Mouse (Mus musculus) midbrain, embryonic 15.5 days (tissue): ENCODE measurements at regions not wholly inside any gene's neighbourhood (a gene's known extent, or its start where the extent isn't known, plus 50 kb on each side); places are given as distances from the start of the nearest gene placed in this dataset.

Experiments
- ATAC-seq: fragments of 200-750 bp; cut with Nextera tagmentation; replicated peaks from 2 replicates; pipeline ENCODE4 v1.8.0; 2017; ENCODE audit warnings: moderate TSS enrichment
- H3K27ac ChIP-seq: fragments of 300-500 bp; sonication (generic); 2 replicates; pipeline ENCODE4 v1.5.1; 2015; ENCODE audit warnings: mild to moderate bottlenecking, inconsistent platforms
- H3K27me3 ChIP-seq: fragments of 300-500 bp; sonication (generic); replicated peaks from 2 replicates; pipeline ENCODE4 v1.6.1; 2015; ENCODE audit warnings: inconsistent platforms
- H3K36me3 ChIP-seq: fragments of 300-500 bp; sonication (generic); replicated peaks from 2 replicates; pipeline ENCODE4 v1.6.1; 2015; ENCODE audit warnings: inconsistent platforms
- H3K4me1 ChIP-seq: fragments of 300-500 bp; sonication (generic); 2 replicates; pipeline ENCODE4 v1.6.1; 2015; ENCODE audit warnings: inconsistent platforms
- H3K4me2 ChIP-seq: fragments of 300-500 bp; sonication (generic); 2 replicates; pipeline ENCODE4 v1.6.1; 2015; ENCODE audit warnings: inconsistent platforms, mild to moderate bottlenecking, moderate library complexity
- H3K4me3 ChIP-seq: fragments of 300-500 bp; sonication (generic); 2 replicates; pipeline ENCODE4 v1.5.1; 2015; ENCODE audit warnings: mild to moderate bottlenecking, inconsistent platforms
- H3K9ac ChIP-seq: fragments of 300-500 bp; sonication (generic); 2 replicates; pipeline ENCODE4 v1.6.1; 2015; ENCODE audit warnings: mild to moderate bottlenecking, inconsistent platforms
- H3K9me3 ChIP-seq: fragments of 300-500 bp; sonication (generic); 2 replicates; pipeline ENCODE4 v1.6.1; 2016; ENCODE audit warnings: inconsistent platforms
- WGBS: fragments of 180-500 bp; shearing (Covaris S2); methylation state at CpG from one replicate; pipeline ENCODE4 v1.1.7; 2015; ENCODE audit warnings: mixed read lengths; 5-methylcytosine and 5-hydroxymethylcytosine counted together

GRCm38 (mm10) chr9:17294327-17294726 is 793.2 kb upstream of the Fat3 start:
- ATAC-seq: no peak
- no peak overlapping the region for H3K4me3 ChIP-seq
- no peak overlapping the region for H3K9ac ChIP-seq
- no peaks in the 10 kb centered on the region for H3K9me3 ChIP-seq
- H3K27me3 ChIP-seq: no peaks in the 10 kb centered on the region
- no peak overlapping the region for H3K27ac ChIP-seq
- no peaks in the 10 kb centered on the region for H3K4me1 ChIP-seq
- no peaks in the 10 kb centered on the region for H3K36me3 ChIP-seq
- no peak overlapping the region for H3K4me2 ChIP-seq
- WGBS: 96% methylated on average over 1 of the region's 1 CpGs

DNA sequence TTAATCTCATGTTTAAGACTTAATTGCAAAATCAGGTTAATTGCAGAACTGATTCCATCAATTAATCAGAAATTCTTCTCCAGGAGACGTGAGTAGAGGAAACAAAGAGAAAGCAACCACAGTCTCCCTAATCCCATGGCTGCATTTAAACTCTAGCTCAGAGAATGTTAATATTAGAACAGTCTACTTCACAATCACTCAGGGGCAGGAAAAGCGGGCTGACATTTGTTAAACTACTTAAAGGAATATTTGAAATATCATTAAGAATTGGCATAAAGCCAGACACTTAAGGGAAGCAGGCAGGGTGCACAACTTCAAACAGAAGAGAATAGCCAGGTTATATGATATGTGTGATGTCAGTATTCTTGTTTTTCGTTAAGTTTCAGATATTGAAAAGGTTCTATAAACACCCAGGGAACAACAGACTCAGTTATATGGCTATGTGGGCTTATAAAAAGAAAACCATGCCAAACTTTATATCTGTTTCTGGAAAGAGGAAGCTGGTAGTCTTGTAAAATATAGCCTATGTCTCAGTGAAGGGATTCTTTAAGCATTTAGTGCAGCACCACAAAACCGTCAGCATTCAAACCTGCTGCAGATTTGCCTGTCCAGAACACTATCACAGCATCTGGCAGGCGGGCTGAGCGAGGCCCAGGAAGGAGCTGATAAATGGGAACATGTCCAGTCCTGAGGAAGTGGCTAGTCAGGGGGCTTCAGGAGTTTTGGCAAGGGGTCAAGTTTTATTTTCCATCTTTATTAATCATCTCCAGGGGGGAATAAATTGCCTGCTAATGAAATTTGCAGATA is 787.9 kb upstream of the Fat3 start:
- no peak overlapping the region for H3K4me3 ChIP-seq
- H3K27ac ChIP-seq: no peak overlapping the region
- ATAC-seq: no peak
- no peaks in the 10 kb centered on the region for H3K27me3 ChIP-seq
- 59% methylated on average over 6 of the region's 6 CpGs for WGBS
- no peaks in the 10 kb centered on the region for H3K4me1 ChIP-seq
- no peak overlapping the region for H3K9ac ChIP-seq
- H3K36me3 ChIP-seq: no peaks in the 10 kb centered on the region
- H3K9me3 ChIP-seq: no peaks in the 10 kb centered on the region
- no peak overlapping the region for H3K4me2 ChIP-seq

- H3K4me1 ChIP-seq: no peaks in the 10 kb centered on the region
- H3K4me2 ChIP-seq: no peak overlapping the region
- H3K4me3 ChIP-seq: no peak overlapping the region
- H3K36me3 ChIP-seq: no peaks in the 10 kb centered on the region
- ATAC-seq: no peak
- WGBS: 82% methylated on average over 4 of the region's 4 CpGs
- no peaks in the 10 kb centered on the region for H3K27me3 ChIP-seq
- H3K27ac ChIP-seq: no peak overlapping the region
- no peak overlapping the region for H3K9ac ChIP-seq
- H3K9me3 ChIP-seq: no peaks in the 10 kb centered on the region
Measured at GRCm38 (mm10) chr9:17279334-17279990, 778.4 kb upstream of the Fat3 start.

DNA sequence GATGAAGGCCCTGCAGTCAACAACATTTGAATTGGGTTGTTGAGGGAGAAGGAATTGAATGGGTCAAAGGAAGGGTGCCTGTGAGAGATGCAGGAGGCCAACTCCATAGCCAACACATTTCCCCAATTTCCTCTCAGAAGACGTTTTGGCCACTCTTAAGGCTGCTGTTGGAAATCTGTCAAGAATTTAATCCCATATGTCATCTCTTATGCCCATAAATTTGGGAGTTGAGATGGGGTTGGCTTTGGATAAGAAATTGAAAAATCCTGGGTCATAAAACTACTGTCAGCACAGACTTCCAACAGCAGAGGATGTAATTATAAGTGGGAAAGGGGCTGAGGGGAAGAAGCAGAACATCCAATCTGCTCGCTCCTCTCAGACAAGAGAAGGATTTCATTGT is 771.5 kb upstream of the Fat3 start:
- Histone ChIP-seq H3K4me3 (no peak overlapping the region), H3K27me3 (no peaks in the 10 kb centered on the region), H3K4me2 (no peak overlapping the region), H3K36me3 (no peaks in the 10 kb centered on the region), H3K4me1 (no peaks in the 10 kb centered on the region), H3K9me3 (no peaks in the 10 kb centered on the region), H3K9ac (no peak overlapping the region), H3K27ac (no peak overlapping the region)
- 69% methylated on average over 2 of the region's 2 CpGs for WGBS
- ATAC-seq: no peak

- 39% methylated on average over 1 of the region's 1 CpGs for WGBS
- peak; percentile 79; the same call in 1 of the 2 replicates for ATAC-seq
- Histone ChIP-seq H3K9ac (no peak overlapping the region), H3K4me1 (no peaks in the 10 kb centered on the region), H3K9me3 (no peaks in the 10 kb centered on the region), H3K27ac (no peak overlapping the region), H3K4me2 (no peak overlapping the region), H3K27me3 (no peaks in the 10 kb centered on the region), H3K4me3 (no peak overlapping the region), H3K36me3 (no peaks in the 10 kb centered on the region)
Measured at GRCm38 (mm10) chr9:17269624-17270023, 768.5 kb upstream of the Fat3 start.

DNA sequence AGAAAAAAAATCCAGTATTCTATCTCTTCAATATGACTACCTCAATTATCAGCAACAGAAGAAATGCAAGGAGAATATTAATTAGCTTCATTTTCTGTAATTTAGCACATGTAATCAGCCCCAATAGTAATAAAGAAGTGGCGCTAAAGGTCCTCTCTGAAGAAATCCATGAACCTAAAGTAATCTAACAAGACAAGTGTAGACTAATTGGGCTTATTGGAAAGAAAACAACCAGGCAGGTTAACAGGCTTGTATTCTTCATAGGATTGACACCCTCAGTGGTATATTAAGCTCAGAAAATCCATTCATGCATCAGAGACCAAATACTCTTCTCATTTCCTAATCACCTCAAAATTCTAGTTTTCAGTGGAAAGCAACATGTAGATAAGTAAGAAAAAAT is 756.1 kb upstream of the Fat3 start:
- no peaks in the 10 kb centered on the region for H3K27me3 ChIP-seq
- 72% methylated on average over 1 of the region's 1 CpGs for WGBS

GRCm38 (mm10) chr9:17227091-17227481 is 726.0 kb upstream of the Fat3 start:
- WGBS: 88% methylated on average over 4 of the region's 4 CpGs
- Histone ChIP-seq H3K9ac (no peak overlapping the region), H3K4me1 (no peaks in the 10 kb centered on the region), H3K27ac (no peak overlapping the region), H3K4me3 (no peak overlapping the region), H3K36me3 (no peaks in the 10 kb centered on the region), H3K27me3 (no peaks in the 10 kb centered on the region), H3K9me3 (no peaks in the 10 kb centered on the region), H3K4me2 (no peak overlapping the region)
- no peak for ATAC-seq

More for the DNA sequence above, 756.1 kb upstream of the Fat3 start:
- Histone ChIP-seq H3K4me2 (no peak overlapping the region), H3K4me3 (no peak overlapping the region), H3K9me3 (no peaks in the 10 kb centered on the region), H3K4me1 (no peaks in the 10 kb centered on the region), H3K27ac (no peak overlapping the region), H3K9ac (no peak overlapping the region), H3K36me3 (no peaks in the 10 kb centered on the region)
- ATAC-seq: no peak

DNA sequence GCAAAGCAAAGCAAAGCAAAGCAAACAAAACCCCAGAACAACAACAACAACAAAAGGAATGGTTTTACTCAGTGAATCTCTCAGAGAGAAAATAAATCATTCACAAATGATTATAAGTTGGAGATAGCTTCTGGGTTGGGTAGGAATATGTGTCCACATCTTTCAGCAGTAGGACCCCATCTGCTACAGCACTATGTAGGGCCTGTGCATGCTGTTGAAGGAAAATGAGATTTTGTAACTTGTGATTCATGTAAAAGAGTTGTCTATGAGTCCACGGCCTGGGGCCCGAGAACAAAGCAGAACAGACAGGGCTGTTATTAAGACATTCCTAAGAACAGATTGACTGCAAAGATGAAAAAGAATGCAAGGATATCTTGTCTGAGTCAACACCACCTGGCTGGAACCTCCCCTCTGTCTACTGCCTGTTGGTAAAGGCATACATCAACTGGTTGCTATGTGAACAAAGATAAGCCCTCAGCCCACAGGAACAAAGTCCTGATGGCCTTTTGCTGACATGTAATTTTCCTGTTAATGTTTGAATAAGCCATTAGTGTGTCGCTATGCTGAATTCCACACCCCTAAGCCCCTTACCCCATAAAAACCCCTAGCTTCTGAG is 725.5 kb upstream of the Fat3 start:
- Histone ChIP-seq H3K9me3 (no peaks in the 10 kb centered on the region), H3K4me3 (no peak overlapping the region), H3K27ac (no peak overlapping the region), H3K9ac (no peak overlapping the region), H3K36me3 (no peaks in the 10 kb centered on the region), H3K4me2 (no peak overlapping the region), H3K27me3 (no peaks in the 10 kb centered on the region), H3K4me1 (no peaks in the 10 kb centered on the region)
- WGBS: 72% methylated on average over 3 of the region's 3 CpGs
- no peak for ATAC-seq

GRCm38 (mm10) chr9:17195339-17195738 is 694.3 kb upstream of the Fat3 start:
- Histone ChIP-seq H3K9ac (no peak overlapping the region), H3K4me1 (no peaks in the 10 kb centered on the region), H3K27ac (no peak overlapping the region), H3K36me3 (no peaks in the 10 kb centered on the region), H3K4me2 (no peak overlapping the region), H3K4me3 (no peak overlapping the region), H3K9me3 (no peaks in the 10 kb centered on the region), H3K27me3 (no peaks in the 10 kb centered on the region)
- ATAC-seq: no peak

GRCm38 (mm10) chr9:17189552-17189951 is 688.5 kb upstream of the Fat3 start:
- H3K27me3 ChIP-seq: no peaks in the 10 kb centered on the region
- no peak for ATAC-seq
- no peaks in the 10 kb centered on the region for H3K9me3 ChIP-seq
- H3K4me2 ChIP-seq: no peak overlapping the region
- no peak overlapping the region for H3K4me3 ChIP-seq
- no peak overlapping the region for H3K27ac ChIP-seq
- H3K4me1 ChIP-seq: no peaks in the 10 kb centered on the region
- H3K36me3 ChIP-seq: no peaks in the 10 kb centered on the region
- 80% methylated on average over 2 of the region's 2 CpGs for WGBS
- no peak overlapping the region for H3K9ac ChIP-seq

DNA sequence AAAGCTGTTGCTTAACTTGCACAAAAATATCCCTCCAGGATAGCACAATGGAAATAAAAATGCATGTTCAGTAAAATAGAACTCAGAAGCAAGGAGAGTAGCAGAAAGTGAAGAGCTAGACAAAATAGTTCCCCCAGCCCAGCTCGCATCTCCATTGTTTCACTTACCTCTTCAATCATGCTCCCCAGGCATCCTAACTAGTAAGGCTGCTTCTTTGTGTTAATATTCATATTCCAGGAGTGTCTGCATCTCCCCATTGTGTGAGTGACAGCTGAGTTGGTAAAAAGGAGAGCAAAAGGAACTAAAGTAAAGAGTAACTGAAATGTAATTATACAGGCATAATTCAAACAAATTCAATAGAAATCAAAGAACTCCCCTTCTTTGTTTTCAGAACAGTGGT is 667.1 kb upstream of the Fat3 start:
- H3K9ac ChIP-seq: no peak overlapping the region
- WGBS: 41% methylated on average over 1 of the region's 1 CpGs
- no peak for ATAC-seq

DNA sequence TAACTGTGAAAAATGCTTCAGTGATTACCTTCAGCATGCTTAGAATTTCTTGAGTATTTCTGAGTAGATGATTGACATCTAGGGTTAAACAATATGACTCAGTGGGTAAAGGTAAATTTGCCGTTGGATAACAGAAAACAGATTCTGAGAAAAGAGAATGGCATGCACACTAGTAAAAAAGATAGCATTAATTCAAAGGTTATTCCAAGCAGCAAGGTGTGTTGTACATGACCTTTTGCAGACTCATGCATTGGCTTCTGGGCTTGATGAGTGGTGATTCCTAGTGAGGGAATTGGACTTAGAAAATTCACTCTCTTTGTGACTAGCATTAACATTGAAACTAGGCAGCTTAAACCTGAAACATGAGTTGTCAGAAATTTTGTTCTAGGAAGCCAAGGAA is 665.2 kb upstream of the Fat3 start:
- no peak overlapping the region for H3K27ac ChIP-seq
- WGBS: 89% methylated on average over 1 of the region's 1 CpGs
- H3K36me3 ChIP-seq: no peaks in the 10 kb centered on the region

More for the DNA sequence above, 667.1 kb upstream of the Fat3 start:
- Histone ChIP-seq H3K27me3 (no peaks in the 10 kb centered on the region), H3K4me3 (no peak overlapping the region), H3K27ac (no peak overlapping the region), H3K9me3 (no peaks in the 10 kb centered on the region), H3K4me2 (no peak overlapping the region), H3K36me3 (no peaks in the 10 kb centered on the region), H3K4me1 (no peaks in the 10 kb centered on the region)

More for the DNA sequence above, 665.2 kb upstream of the Fat3 start:
- Histone ChIP-seq H3K9ac (no peak overlapping the region), H3K4me3 (no peak overlapping the region), H3K9me3 (no peaks in the 10 kb centered on the region), H3K4me1 (no peaks in the 10 kb centered on the region), H3K4me2 (no peak overlapping the region), H3K27me3 (no peaks in the 10 kb centered on the region)
- no peak for ATAC-seq
